8 mouse cellular contexts compared by ENCODE assay signal in the genomic region with DNA sequence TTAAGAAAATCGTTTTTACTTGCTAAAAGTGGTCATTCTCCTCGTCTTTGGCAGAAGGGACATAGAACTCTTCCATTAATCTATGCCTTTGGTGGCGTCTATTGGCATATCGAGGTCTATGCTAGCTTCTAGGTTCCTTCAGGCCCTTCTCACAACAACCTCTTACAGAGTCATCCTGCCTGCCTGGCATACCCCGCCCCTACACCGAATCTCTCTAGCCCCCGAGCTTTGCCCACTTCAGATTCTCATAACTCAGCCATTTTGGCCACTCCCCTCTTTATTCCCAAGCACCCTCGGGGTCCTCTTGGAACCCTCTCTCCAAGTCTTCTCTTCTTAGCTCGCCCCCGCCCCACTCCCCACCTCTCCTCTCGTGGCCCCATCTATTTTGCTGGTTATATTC. TPM values are rescaled to one million over a fixed set of nuclear protein-coding genes. Genes with fewer than 3 reads are reported as not detected.
DNase-seq lines count a peak whose midpoint lies in the region; ATAC-seq and TF ChIP-seq lines count a peak whose summit lies in the region.

No protein-coding gene starts in this region.

- H3K4me3 ChIP-seq in heart, embryonic 12.5 days = peak overlapping the region; percentile 95
- peak overlapping the region; percentile 54 for H3K4me3 ChIP-seq in lung, postnatal 0 days (ENCODE audit: low read depth, low read length)

- TF ChIP-seq EP300 in lung, postnatal 0 days (IDR thresholded peaks at IDR 0.05) = no peak

- H3K27ac ChIP-seq in heart, embryonic 12.5 days (ENCODE audit: poor library complexity, severe bottlenecking) = no peak overlapping the region
- no peak overlapping the region for H3K27ac ChIP-seq in lung, postnatal 0 days (ENCODE audit: low read length)

- peak overlapping the region; percentile 94 for H3K4me2 ChIP-seq in heart, embryonic 12.5 days
- H3K4me2 ChIP-seq in lung, postnatal 0 days (replicated peaks; ENCODE audit: low read depth, low read length) = peak overlapping the region; percentile 86

- WGBS in heart, embryonic 12.5 days = 11% methylated on average over 11 of the region's 11 CpGs
- 6% methylated on average over 11 of the region's 11 CpGs for WGBS in lung, postnatal 0 days

- H3K36me3 ChIP-seq in heart, embryonic 12.5 days = peaks cover 17% of the 10 kb centered on the region
- H3K36me3 ChIP-seq in lung, postnatal 0 days (ENCODE audit: insufficient read depth, low read length) = no peaks in the 10 kb centered on the region

- DNase-seq in heart, adult 9 months (ENCODE audit: low spot score in 2 of 2) = no peak
- peak; percentile 5 for DNase-seq in thymus, postnatal 25 days
- DNase-seq in thymus, postnatal 10 days (ENCODE audit: low spot score in 2 of 2) = no peak
- no peak for DNase-seq in lung, postnatal 0 days (ENCODE audit: low spot score)
- no peak for DNase-seq in gastrocnemius, adult 18-20 months (ENCODE audit: low spot score)
- no peak for DNase-seq in spleen, adult 18-20 months

- no peak for TF ChIP-seq CTCF in lung, postnatal 0 days (IDR thresholded peaks at IDR 0.05)

- H3K9me3 ChIP-seq in heart, embryonic 12.5 days (replicated peaks) = no peaks in the 10 kb centered on the region
- no peaks in the 10 kb centered on the region for H3K9me3 ChIP-seq in lung, postnatal 0 days (ENCODE audit: low read length)

- 0 out of 2 replicates have a peak, but pooled peaks cover 8% of the 10 kb centered on the region for H3K4me1 ChIP-seq in heart, embryonic 12.5 days (replicated peaks)
- peaks cover 3% of the 10 kb centered on the region; the same call in 1 of the 2 replicates for H3K4me1 ChIP-seq in lung, postnatal 0 days (ENCODE audit: insufficient read depth, low read depth, low read length)

- H3K27me3 ChIP-seq in heart, embryonic 12.5 days (replicated peaks) = no peaks in the 10 kb centered on the region; the same call in 1 of the 2 replicates
- no peaks in the 10 kb centered on the region for H3K27me3 ChIP-seq in lung, postnatal 0 days (replicated peaks; ENCODE audit: insufficient read depth, low read length)

- ATAC-seq in heart, embryonic 12.5 days (ENCODE audit: insufficient number of reproducible peaks, low FRiP score) = peak; percentile 56
- ATAC-seq in granulocyte monocyte progenitor cell, adult 5-6 weeks (replicated peaks; ENCODE audit: poor library complexity, severe bottlenecking) = peak; percentile 15; the same call in 1 of the 2 replicates
- ATAC-seq in lung, postnatal 0 days = peak; percentile 20

- peak overlapping the region; percentile 93 for H3K9ac ChIP-seq in heart, embryonic 12.5 days
- H3K9ac ChIP-seq in lung, postnatal 0 days (replicated peaks; ENCODE audit: low read depth) = peak overlapping the region; percentile 50

RNA-seq across cellular contexts. Expression of gene Haus5, which starts 0.5 kb away (rescaled TPM):
- 35.4 and 36.3 TPM in 2 replicates for polyA plus RNA-seq in heart, embryonic 12.5 days (2016; fragmentation: Nextera tagmentation; extraction: Ambion mirVana)
- 39.1 and 43.7 TPM in 2 replicates for total RNA-seq in granulocyte monocyte progenitor cell, adult 5-6 weeks (2014; fragmentation: Nextera tagmentation)
- total RNA-seq in granulocyte monocyte progenitor cell, adult 5-6 weeks (2017) = 18.4 and 33.2 TPM in 2 replicates
- polyA plus RNA-seq in lung, postnatal 0 days (2015; fragmentation: Nextera tagmentation; extraction: Ambion mirVana) = 10.0 and 10.3 TPM in 2 replicates
- total RNA-seq in gastrocnemius, adult 18-20 months (2021) = 1 to 10 TPM; 2.6 to 3.8 TPM

RNA-seq across cellular contexts. Expression of gene Pmis2, which starts 6.1 kb away (rescaled TPM):
- not detected in 2 replicates for polyA plus RNA-seq in heart, embryonic 12.5 days (2016; fragmentation: Nextera tagmentation; extraction: Ambion mirVana)
- not detected in 2 replicates for total RNA-seq in granulocyte monocyte progenitor cell, adult 5-6 weeks (2014; fragmentation: Nextera tagmentation)
- total RNA-seq in granulocyte monocyte progenitor cell, adult 5-6 weeks (2017) = not detected in 2 replicates
- not detected in 2 replicates for polyA plus RNA-seq in lung, postnatal 0 days (2015; fragmentation: Nextera tagmentation; extraction: Ambion mirVana)
- total RNA-seq in gastrocnemius, adult 18-20 months (2021) = 1 to 10 TPM; 2.8 to 3.9 TPM

RNA-seq across cellular contexts. Expression of gene Rbm42, which starts 15.2 kb away (rescaled TPM):
- 96.5 and 103 TPM in 2 replicates for polyA plus RNA-seq in heart, embryonic 12.5 days (2016; fragmentation: Nextera tagmentation; extraction: Ambion mirVana)
- total RNA-seq in granulocyte monocyte progenitor cell, adult 5-6 weeks (2014; fragmentation: Nextera tagmentation) = 45.7 and 57.1 TPM in 2 replicates
- 38.3 and 48.0 TPM in 2 replicates for total RNA-seq in granulocyte monocyte progenitor cell, adult 5-6 weeks (2017)
- 101 and 107 TPM in 2 replicates for polyA plus RNA-seq in lung, postnatal 0 days (2015; fragmentation: Nextera tagmentation; extraction: Ambion mirVana)
- 10 to 100 TPM; 37.6 to 40.7 TPM for total RNA-seq in gastrocnemius, adult 18-20 months (2021)

RNA-seq across cellular contexts. Expression of gene Etv2, which starts 29.7 kb away (rescaled TPM):
- 1.1 and 1.4 TPM in 2 replicates for polyA plus RNA-seq in heart, embryonic 12.5 days (2016; fragmentation: Nextera tagmentation; extraction: Ambion mirVana)
- total RNA-seq in granulocyte monocyte progenitor cell, adult 5-6 weeks (2014; fragmentation: Nextera tagmentation) = not detected in 2 replicates
- total RNA-seq in granulocyte monocyte progenitor cell, adult 5-6 weeks (2017) = not detected in 2 replicates
- polyA plus RNA-seq in lung, postnatal 0 days (2015; fragmentation: Nextera tagmentation; extraction: Ambion mirVana) = not detected in 2 replicates
- total RNA-seq in gastrocnemius, adult 18-20 months (2021) = not detected

RNA-seq across cellular contexts. Expression of gene 2200002J24Rik, which starts 33.4 kb away (rescaled TPM):
- polyA plus RNA-seq in heart, embryonic 12.5 days (2016; fragmentation: Nextera tagmentation; extraction: Ambion mirVana) = 1.2 and 1.5 TPM in 2 replicates
- total RNA-seq in granulocyte monocyte progenitor cell, adult 5-6 weeks (2014; fragmentation: Nextera tagmentation) = not detected in 2 replicates
- not detected in 2 replicates for total RNA-seq in granulocyte monocyte progenitor cell, adult 5-6 weeks (2017)
- polyA plus RNA-seq in lung, postnatal 0 days (2015; fragmentation: Nextera tagmentation; extraction: Ambion mirVana) = 0.69 and 1.2 TPM in 2 replicates
- not detected for total RNA-seq in gastrocnemius, adult 18-20 months (2021)

Comparison
In these comparisons a context has a peak if more than half of its experiments do, and no peak if none do; other contexts are left out.
1. RNA of gene Haus5, which starts 0.5 kb away (total RNA-seq): 18.4 to 43.7 TPM in granulocyte monocyte progenitor cell, adult 5-6 weeks; 2.6 to 3.8 TPM in gastrocnemius, adult 18-20 months; every median in the first group is over 4 times any median in the second.
2. Peak in every context shown above with its lines, with median percentiles within 50 percentile points of each other: ATAC-seq.